Mouse (Mus musculus) liver, embryonic 18 days (tissue): Measurements from ENCODE around the gene Dexi. TPM values are rescaled to one million over a fixed set of nuclear protein-coding genes. Genes with fewer than 3 reads are reported as not detected.

Experiments
- polyA plus RNA-seq: library from polyadenylated mRNA; depleted of rRNA; stranded (reverse); fragments of >200 nt; gene quantifications from 2 replicates; pipeline ENCODE4 v1.2.3, GENCODE M21; 2012; rRNA removed

The Dexi gene
- 4.8 and 4.9 TPM in 2 replicates for polyA plus RNA-seq

DNA sequence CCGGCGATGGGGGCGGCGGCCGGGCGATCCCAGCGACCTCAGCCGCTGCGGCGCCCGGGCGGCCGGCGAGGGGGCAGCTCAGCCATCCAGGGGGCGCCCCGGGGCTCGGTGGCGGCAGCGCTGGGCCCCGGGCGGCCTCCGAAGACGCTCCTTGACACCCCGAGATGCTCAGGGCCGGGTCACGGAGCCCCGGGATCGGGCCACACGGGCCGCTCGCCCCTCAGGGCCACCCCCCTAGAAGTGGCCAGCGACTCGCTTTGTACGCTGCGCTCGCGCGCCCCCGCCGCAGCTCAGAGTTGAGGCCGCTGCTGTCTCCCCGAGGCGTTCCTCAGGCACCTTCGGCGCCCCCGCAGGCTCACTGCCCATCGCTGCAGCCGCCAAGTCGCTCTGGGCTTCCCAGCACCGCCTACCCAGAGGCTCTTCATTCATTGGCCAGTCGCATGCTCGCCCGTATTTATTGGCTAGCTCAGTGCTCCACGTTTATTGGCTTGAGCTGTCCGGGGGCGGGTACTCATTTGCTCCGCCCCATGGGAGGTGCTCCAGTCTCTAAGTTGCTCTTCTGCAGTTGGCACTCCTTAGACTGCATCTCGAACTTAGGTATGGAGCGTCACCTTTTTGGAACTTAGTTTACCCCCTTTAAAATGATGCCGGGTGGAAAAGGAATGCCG lies at the start of gene Dexi:
Gene Dexi, minus strand, starts transcription at position 357 of the 668 bp plus-strand sequence.

DNA sequence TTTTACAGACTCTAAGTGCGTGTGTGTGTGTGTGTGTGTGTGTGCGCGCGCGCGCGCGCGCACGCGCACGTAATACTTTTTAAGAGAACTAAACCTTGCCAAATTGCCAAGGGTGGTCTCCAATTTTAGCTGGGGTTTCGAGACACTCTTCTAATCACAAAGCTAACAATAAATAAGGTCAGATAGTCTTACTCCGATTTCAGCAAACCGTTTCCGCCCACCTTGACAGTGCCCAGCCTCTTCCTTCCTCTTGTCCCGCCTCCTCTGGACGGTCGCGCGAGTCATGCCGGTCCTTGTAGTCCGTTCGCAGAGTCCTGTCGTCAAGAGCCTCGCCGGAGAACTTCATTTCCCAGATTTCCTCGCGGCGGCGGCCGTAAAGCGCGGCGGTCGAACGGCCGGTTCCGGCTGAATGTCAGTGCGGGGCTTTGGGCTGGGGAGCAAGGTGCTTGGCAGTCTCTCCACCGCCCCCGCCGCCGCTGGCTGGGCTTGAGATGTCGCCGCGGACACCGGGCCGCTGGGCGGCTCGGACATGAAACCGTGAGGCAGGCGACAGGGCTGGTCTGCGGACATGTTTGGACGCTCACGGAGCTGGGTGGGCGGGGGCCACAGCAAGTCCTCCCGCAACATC lies 2.3 kb upstream of the Dexi start, which contains the start of gene Clec16a:
Gene Clec16a, plus strand, starts transcription at position 345 of the 628 bp plus-strand sequence.

DNA sequence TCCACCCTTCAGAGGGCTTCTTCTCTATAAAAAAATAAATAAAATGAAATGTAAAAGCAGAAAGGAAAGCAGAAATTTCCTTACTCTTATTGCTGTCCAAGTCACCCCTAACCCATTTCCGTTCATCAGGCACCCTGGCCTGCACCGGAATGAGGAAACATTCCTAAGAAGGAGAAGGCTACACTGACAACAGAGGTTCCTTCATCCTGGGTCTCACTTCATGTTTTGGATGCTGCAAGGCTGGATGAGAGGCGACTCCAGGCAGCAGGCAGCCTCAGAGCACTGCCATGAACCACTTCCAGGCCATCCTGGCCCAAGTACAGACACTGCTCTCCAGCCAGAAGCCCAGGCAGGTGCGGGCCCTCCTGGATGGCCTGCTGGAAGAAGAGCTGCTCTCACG lies 63.0 kb downstream of the Dexi start, which contains the start of gene Ciita:
Gene Ciita, plus strand, starts transcription at position 203 of the 400 bp plus-strand sequence.

Other genes starting within 250 kb of the Dexi start
- 3.8 and 4.3 TPM in 2 replicates for gene Emp2, start 229.1 kb downstream of the Dexi start, polyA plus RNA-seq
- 0.05 and 0.13 TPM in 2 replicates for gene Tekt5, start 147.6 kb downstream of the Dexi start, polyA plus RNA-seq
- 13.0 and 13.8 TPM in 2 replicates for gene Nubp1, start 131.1 kb downstream of the Dexi start, polyA plus RNA-seq
- gene Tvp23a, start 95.7 kb downstream of the Dexi start, polyA plus RNA-seq, result 0.20 TPM in 2 replicates
- gene Ciita, start 63.0 kb downstream of the Dexi start, polyA plus RNA-seq, result 0.12 TPM in 2 replicates
- 2.8 and 4.0 TPM in 2 replicates for gene Clec16a, start 2.3 kb upstream of the Dexi start, polyA plus RNA-seq
- 0.94 and 1.0 TPM in 2 replicates for gene Socs1, start 242.5 kb upstream of the Dexi start, polyA plus RNA-seq
- gene Tnp2, start 245.6 kb upstream of the Dexi start, polyA plus RNA-seq, result not detected in 2 replicates
- not detected in 2 replicates for gene Prm3, start 247.9 kb upstream of the Dexi start, polyA plus RNA-seq